Comparison of ENCODE assay signal across 30 mouse cellular contexts in genomic region chr7:28567539-28567938, GRCm38 (mm10). TPM values are rescaled to one million over a fixed set of nuclear protein-coding genes. Genes with fewer than 3 reads are reported as not detected.
"Had no signal": no experiment of that assay in that cellular context is flagged by ENCODE, and none has a peak within 500 bp of the region (broad histone marks: within the 10 kb centered on the region; RNA-seq: fewer than 3 reads in every experiment).

No protein-coding gene starts in this region.

- H3K4me3 ChIP-seq: embryonic facial prominence, embryonic 10.5 days; embryonic facial prominence, embryonic 12.5 days; embryonic facial prominence, embryonic 13.5 days; embryonic facial prominence, embryonic 15.5 days; erythroblast, embryonic 14.5 days; forebrain, embryonic 10.5 days; forebrain, embryonic 12.5 days; forebrain, embryonic 13.5 days; forebrain, embryonic 15.5 days; gastrocnemius, adult 2 months; heart, adult 2 months had no signal

- H3K9ac ChIP-seq: embryonic facial prominence, embryonic 12.5 days; embryonic facial prominence, embryonic 13.5 days; embryonic facial prominence, embryonic 15.5 days; forebrain, embryonic 12.5 days; forebrain, embryonic 13.5 days; forebrain, embryonic 15.5 days; forebrain, postnatal 0 days had no signal

- H3K27ac ChIP-seq: embryonic facial prominence, embryonic 10.5 days; embryonic facial prominence, embryonic 12.5 days; embryonic facial prominence, embryonic 13.5 days; embryonic facial prominence, embryonic 15.5 days; forebrain, embryonic 10.5 days; forebrain, embryonic 12.5 days; forebrain, embryonic 13.5 days; forebrain, embryonic 15.5 days; gastrocnemius, adult 2 months; heart, adult 2 months had no signal

- ATAC-seq: forebrain, embryonic 15.5 days; forebrain, embryonic 16.5 days; forebrain, postnatal 0 days had no signal

- H3K27me3 ChIP-seq: embryonic facial prominence, embryonic 12.5 days; embryonic facial prominence, embryonic 13.5 days; embryonic facial prominence, embryonic 15.5 days; forebrain, embryonic 12.5 days; forebrain, embryonic 13.5 days; forebrain, embryonic 15.5 days had no signal

- H3K9me3 ChIP-seq: embryonic facial prominence, embryonic 10.5 days; embryonic facial prominence, embryonic 12.5 days; embryonic facial prominence, embryonic 13.5 days; embryonic facial prominence, embryonic 15.5 days; forebrain, embryonic 10.5 days; forebrain, embryonic 12.5 days; forebrain, embryonic 13.5 days; forebrain, embryonic 15.5 days had no signal

- H3K4me2 ChIP-seq: embryonic facial prominence, embryonic 12.5 days; embryonic facial prominence, embryonic 13.5 days; embryonic facial prominence, embryonic 15.5 days; forebrain, embryonic 12.5 days; forebrain, embryonic 13.5 days; forebrain, embryonic 15.5 days had no signal

RNA-seq across cellular contexts. Expression of gene Nccrp1, which starts 20.5 kb away (rescaled TPM):
- total RNA-seq: gastrocnemius, adult 18-20 months; gastrocnemius, adult 2 months; gastrocnemius, adult 8-10 months; gastrocnemius, postnatal 10 days; gastrocnemius, postnatal 14 days; gastrocnemius, postnatal 25 days; gastrocnemius, postnatal 36 days; gastrocnemius, postnatal 4 days; heart, adult 18-20 months; heart, adult 2 months; heart, adult 8-10 months had no signal
- polyA plus RNA-seq: embryonic facial prominence, embryonic 10.5 days; embryonic facial prominence, embryonic 11.5 days; embryonic facial prominence, embryonic 12.5 days; forebrain, embryonic 10.5 days; forebrain, embryonic 11.5 days; forebrain, embryonic 12.5 days; forebrain, embryonic 13.5 days; forebrain, embryonic 14.5 days; forebrain, embryonic 15.5 days; forebrain, embryonic 16.5 days; forebrain, postnatal 0 days; heart, adult 2 months had no signal

RNA-seq across cellular contexts. Expression of gene Sycn, which starts 26.9 kb away (rescaled TPM):
- total RNA-seq: common myeloid progenitor, adult 5-6 weeks; forebrain, postnatal 0 days; gastrocnemius, adult 18-20 months; gastrocnemius, adult 2 months; gastrocnemius, adult 8-10 months; gastrocnemius, postnatal 10 days; gastrocnemius, postnatal 14 days; gastrocnemius, postnatal 25 days; gastrocnemius, postnatal 36 days; gastrocnemius, postnatal 4 days; heart, adult 18-20 months; heart, adult 2 months; heart, adult 8-10 months had no signal
- polyA plus RNA-seq: cortical plate, adult 2 months; embryonic facial prominence, embryonic 10.5 days; embryonic facial prominence, embryonic 11.5 days; embryonic facial prominence, embryonic 12.5 days; embryonic facial prominence, embryonic 13.5 days; embryonic facial prominence, embryonic 14.5 days; embryonic facial prominence, embryonic 15.5 days; erythroblast, embryonic 14.5 days; forebrain, embryonic 10.5 days; forebrain, embryonic 11.5 days; forebrain, embryonic 12.5 days; forebrain, embryonic 13.5 days; forebrain, embryonic 14.5 days; forebrain, embryonic 15.5 days; forebrain, embryonic 16.5 days; forebrain, postnatal 0 days; frontal cortex, adult 2 months; heart, adult 2 months had no signal

RNA-seq across cellular contexts. Expression of gene Ifnl3, which starts 44.9 kb away (rescaled TPM):
- total RNA-seq: common myeloid progenitor, adult 5-6 weeks; forebrain, postnatal 0 days; gastrocnemius, adult 18-20 months; gastrocnemius, adult 2 months; gastrocnemius, adult 8-10 months; gastrocnemius, postnatal 10 days; gastrocnemius, postnatal 14 days; gastrocnemius, postnatal 25 days; gastrocnemius, postnatal 36 days; gastrocnemius, postnatal 4 days; heart, adult 18-20 months; heart, adult 2 months; heart, adult 8-10 months had no signal
- polyA plus RNA-seq: cortical plate, adult 2 months; embryonic facial prominence, embryonic 10.5 days; embryonic facial prominence, embryonic 11.5 days; embryonic facial prominence, embryonic 12.5 days; embryonic facial prominence, embryonic 13.5 days; embryonic facial prominence, embryonic 14.5 days; embryonic facial prominence, embryonic 15.5 days; erythroblast, embryonic 14.5 days; forebrain, embryonic 10.5 days; forebrain, embryonic 11.5 days; forebrain, embryonic 12.5 days; forebrain, embryonic 13.5 days; forebrain, embryonic 14.5 days; forebrain, embryonic 15.5 days; forebrain, embryonic 16.5 days; forebrain, postnatal 0 days; frontal cortex, adult 2 months; gonadal fat pad, adult 2 months; heart, adult 2 months had no signal
